Mouse (Mus musculus) stomach, postnatal 0 days (tissue): ENCODE measurements at regions not wholly inside any gene's neighbourhood (a gene's known extent, or its start where the extent isn't known, plus 50 kb on each side); places are given as distances from the start of the nearest gene placed in this dataset.

Experiments used
- CTCF ChIP-seq: IDR thresholded peaks from 2 replicates; pipeline ENCODE4 v1.5.1; 2016; ENCODE audit warnings: antibody characterized with exemption, low read depth, mild to moderate bottlenecking, moderate library complexity
- EP300 ChIP-seq: optimal IDR thresholded peaks from 2 replicates; pipeline ENCODE3; 2016; ENCODE audit warnings: antibody characterized with exemption

GRCm38 (mm10) chr6:93497824-93498223 is 554.5 kb upstream of the Adamts9 start:
- TF ChIP-seq CTCF (no peak), EP300 (no peak)
